Mouse (Mus musculus): ENCODE measurements around the gene Ubap1. TPM values are rescaled to one million over a fixed set of nuclear protein-coding genes. Genes with fewer than 3 reads are reported as not detected.

The Ubap1 gene
- total and polyA plus RNA-seq, 2 experiments from 2014 or later, result 31.1 to 57.6 TPM

DNA sequence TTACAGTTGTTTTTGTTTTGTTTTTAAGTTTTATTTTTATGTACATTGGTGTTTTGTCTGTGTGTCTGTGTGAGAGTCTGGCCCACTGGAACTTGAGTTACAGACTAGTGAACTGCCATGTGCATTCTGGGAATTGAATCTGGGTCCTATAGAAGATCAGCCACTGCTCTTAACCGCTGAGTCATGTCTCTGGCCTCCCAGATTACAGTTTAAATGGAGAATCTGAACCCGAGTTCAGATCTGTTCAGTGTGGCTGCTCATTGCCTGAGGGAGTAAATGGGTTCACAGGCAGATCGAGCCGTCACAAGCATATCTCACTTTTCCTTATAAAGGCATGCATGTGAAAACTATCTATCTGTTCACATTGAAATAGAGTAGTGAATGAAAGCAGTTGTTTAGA is 4.0 kb downstream of the Ubap1 start:
- Histone ChIP-seq H3K27ac (no peak overlapping the region), H3K27me3 (ENCODE audit: insufficient read depth, low read length) (no peaks in the 10 kb centered on the region), H3K4me2 (ENCODE audit: low read depth, low read length) (no peak overlapping the region), H3K4me1 (ENCODE audit: insufficient read depth, low read length) (peaks cover 7% of the 10 kb centered on the region), H3K4me3 (ENCODE audit: low read length) (no peak overlapping the region), H3K9ac (replicated peaks; ENCODE audit: low read length) (no peak overlapping the region), H3K9me3 (ENCODE audit: low read length) (no peaks in the 10 kb centered on the region), H3K36me3 (ENCODE audit: insufficient read depth, low read length) (no peaks in the 10 kb centered on the region)
- no peak for TF ChIP-seq CTCF (IDR thresholded peaks at IDR 0.05; ENCODE audit: low read depth)
- no peak for DNase-seq (ENCODE audit: low spot score)
- ATAC-seq, result no peak
- WGBS, result 96% methylated on average over 4 of the region's 4 CpGs

DNA sequence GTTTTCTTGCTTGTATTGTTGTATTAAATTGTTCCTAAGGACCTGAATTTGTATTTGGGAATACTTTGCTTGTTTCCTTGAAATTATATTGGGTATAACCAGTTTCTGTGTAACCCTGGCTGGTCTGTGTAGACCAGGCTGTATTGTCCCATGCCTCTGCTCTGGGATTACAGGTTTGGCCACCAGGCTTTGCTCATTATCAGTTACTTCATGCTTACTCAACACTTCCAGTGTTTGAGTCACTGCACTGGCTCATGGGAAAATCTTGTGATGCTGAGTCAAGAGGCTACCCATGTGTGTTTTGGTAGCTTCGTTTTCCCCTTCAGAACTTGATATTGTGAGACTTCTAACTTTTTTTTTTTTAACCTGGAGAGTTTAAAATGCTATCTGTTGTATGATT is 4.5 kb downstream of the Ubap1 start:
- peaks cover 4% of the 10 kb centered on the region; the same call in 1 of the 2 replicates for H3K4me1 ChIP-seq (ENCODE audit: insufficient read depth, low read length)
- H3K27me3 ChIP-seq (ENCODE audit: insufficient read depth, low read length), result no peaks in the 10 kb centered on the region
- no peak overlapping the region for H3K27ac ChIP-seq
- no peaks in the 10 kb centered on the region for H3K9me3 ChIP-seq (ENCODE audit: low read length)
- 90% methylated on average over 1 of the region's 1 CpGs for WGBS
- ATAC-seq (no peak), DNase-seq (ENCODE audit: low spot score) (no peak)
- H3K4me3 ChIP-seq (ENCODE audit: low read length), result no peak overlapping the region
- no peak overlapping the region for H3K9ac ChIP-seq (replicated peaks; ENCODE audit: low read length)
- H3K36me3 ChIP-seq (ENCODE audit: insufficient read depth, low read length), result no peaks in the 10 kb centered on the region
- H3K4me2 ChIP-seq (ENCODE audit: low read depth, low read length), result no peak overlapping the region
- TF ChIP-seq CTCF (IDR thresholded peaks at IDR 0.05; ENCODE audit: low read depth), result no peak

DNA sequence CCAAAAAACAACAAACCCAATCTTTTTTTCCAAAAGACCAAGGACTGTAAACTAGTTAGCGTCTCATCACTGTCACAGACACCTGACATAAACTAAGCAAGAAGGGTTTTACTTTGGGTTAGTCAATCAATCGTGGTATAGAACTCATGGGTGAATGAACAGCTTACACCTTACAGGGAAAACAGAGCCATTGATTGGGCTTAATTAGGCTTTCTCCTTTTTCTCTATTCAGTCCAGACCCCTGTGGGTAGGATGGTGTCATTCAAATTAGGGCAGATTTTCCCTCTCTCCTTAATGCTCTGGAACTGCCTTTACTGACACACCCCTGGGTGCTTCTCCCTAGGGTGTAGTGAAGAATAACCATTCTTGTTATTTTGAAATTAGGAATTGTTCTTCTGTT is 8.4 kb downstream of the Ubap1 start:
- no peaks in the 10 kb centered on the region for H3K9me3 ChIP-seq (ENCODE audit: low read length)
- no peak for TF ChIP-seq CTCF (IDR thresholded peaks at IDR 0.05; ENCODE audit: low read depth)
- H3K9ac ChIP-seq (replicated peaks; ENCODE audit: low read length), result no peak overlapping the region
- DNase-seq (ENCODE audit: low spot score) (no peak), ATAC-seq (no peak)
- no peak overlapping the region for H3K27ac ChIP-seq
- H3K4me2 ChIP-seq (ENCODE audit: low read depth, low read length), result no peak overlapping the region
- 39% methylated on average over 2 of the region's 2 CpGs for WGBS
- H3K4me3 ChIP-seq (ENCODE audit: low read length), result no peak overlapping the region
- H3K36me3 ChIP-seq (ENCODE audit: insufficient read depth, low read length), result no peaks in the 10 kb centered on the region
- H3K4me1 ChIP-seq (ENCODE audit: insufficient read depth, low read length), result no peaks in the 10 kb centered on the region
- no peaks in the 10 kb centered on the region for H3K27me3 ChIP-seq (ENCODE audit: insufficient read depth, low read length)

GRCm38 (mm10) chr4:41358669-41359068 is 9.9 kb downstream of the Ubap1 start:
- Histone ChIP-seq H3K36me3 (ENCODE audit: insufficient read depth, low read length) (no peaks in the 10 kb centered on the region), H3K9me3 (ENCODE audit: low read length) (no peaks in the 10 kb centered on the region), H3K27me3 (ENCODE audit: insufficient read depth, low read length) (no peaks in the 10 kb centered on the region), H3K9ac (replicated peaks; ENCODE audit: low read length) (no peak overlapping the region), H3K4me1 (ENCODE audit: insufficient read depth, low read length) (no peaks in the 10 kb centered on the region), H3K4me3 (ENCODE audit: low read length) (no peak overlapping the region), H3K4me2 (ENCODE audit: low read depth, low read length) (no peak overlapping the region), H3K27ac (no peak overlapping the region)
- 88% methylated on average over 2 of the region's 2 CpGs for WGBS
- TF ChIP-seq CTCF (IDR thresholded peaks at IDR 0.05; ENCODE audit: low read depth), result no peak
- ATAC-seq (no peak), DNase-seq (ENCODE audit: low spot score) (no peak)

GRCm38 (mm10) chr4:41359358-41359757 is 10.6 kb downstream of the Ubap1 start:
- no peak for TF ChIP-seq CTCF (IDR thresholded peaks at IDR 0.05; ENCODE audit: low read depth)
- no peaks in the 10 kb centered on the region for H3K4me1 ChIP-seq (ENCODE audit: insufficient read depth, low read length)
- no peaks in the 10 kb centered on the region for H3K27me3 ChIP-seq (ENCODE audit: insufficient read depth, low read length)
- no peak overlapping the region for H3K9ac ChIP-seq (replicated peaks; ENCODE audit: low read length)
- DNase-seq (ENCODE audit: low spot score) (no peak), ATAC-seq (no peak)
- H3K4me2 ChIP-seq (ENCODE audit: low read depth, low read length), result no peak overlapping the region
- 90% methylated on average over 7 of the region's 7 CpGs for WGBS
- no peak overlapping the region for H3K4me3 ChIP-seq (ENCODE audit: low read length)
- no peak overlapping the region for H3K27ac ChIP-seq
- no peaks in the 10 kb centered on the region for H3K36me3 ChIP-seq (ENCODE audit: insufficient read depth, low read length)
- H3K9me3 ChIP-seq (ENCODE audit: low read length), result no peaks in the 10 kb centered on the region

DNA sequence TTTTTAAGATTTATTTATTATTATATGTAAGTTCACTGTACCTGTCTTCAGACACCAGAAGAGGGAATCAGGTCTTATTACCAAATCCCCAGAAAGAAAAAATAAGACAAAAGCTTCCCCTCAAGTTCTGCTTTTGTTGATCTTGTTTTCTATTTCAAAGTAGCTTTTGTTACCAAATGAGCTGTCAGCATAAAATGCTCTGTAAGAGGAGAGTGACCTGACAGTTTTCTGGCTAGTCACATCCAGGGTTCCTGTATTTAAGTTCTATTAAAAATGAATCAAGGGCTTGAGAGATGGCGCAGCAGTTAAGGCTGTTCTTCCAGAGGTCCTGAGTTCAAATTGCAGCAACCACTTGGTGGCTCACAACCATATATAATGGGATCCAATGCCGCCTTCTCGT is 12.3 kb downstream of the Ubap1 start:
- no peaks in the 10 kb centered on the region for H3K36me3 ChIP-seq (ENCODE audit: insufficient read depth, low read length)
- ATAC-seq (no peak), DNase-seq (ENCODE audit: low spot score) (no peak)
- H3K27ac ChIP-seq, result no peak overlapping the region
- no peak overlapping the region for H3K9ac ChIP-seq (replicated peaks; ENCODE audit: low read length)
- no peak overlapping the region for H3K4me2 ChIP-seq (ENCODE audit: low read depth, low read length)
- WGBS, result 90% methylated on average over 3 of the region's 3 CpGs
- H3K4me3 ChIP-seq (ENCODE audit: low read length), result no peak overlapping the region
- H3K9me3 ChIP-seq (ENCODE audit: low read length), result no peaks in the 10 kb centered on the region
- no peaks in the 10 kb centered on the region for H3K27me3 ChIP-seq (ENCODE audit: insufficient read depth, low read length)
- no peak for TF ChIP-seq CTCF (IDR thresholded peaks at IDR 0.05; ENCODE audit: low read depth)
- H3K4me1 ChIP-seq (ENCODE audit: insufficient read depth, low read length), result no peaks in the 10 kb centered on the region

DNA sequence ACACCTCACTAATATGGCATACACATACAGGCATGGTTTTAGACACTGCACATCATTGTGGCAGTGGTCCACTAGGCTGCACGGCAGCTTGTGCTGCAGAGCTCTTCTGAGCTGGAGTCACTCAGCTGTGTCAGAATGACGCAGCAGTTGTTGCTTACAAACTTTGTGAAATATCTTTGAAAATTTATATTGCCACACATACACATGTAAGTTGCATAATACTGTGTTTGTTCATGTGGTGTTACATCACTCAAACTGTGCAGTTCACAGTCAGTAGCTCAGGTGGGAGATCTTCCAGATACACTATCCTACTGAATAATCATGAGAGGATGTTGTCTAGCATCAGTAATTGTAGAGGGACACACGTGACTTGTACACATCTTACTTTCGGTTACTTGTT is 19.4 kb downstream of the Ubap1 start:
- Histone ChIP-seq H3K4me3 (ENCODE audit: low read length) (no peak overlapping the region), H3K36me3 (ENCODE audit: insufficient read depth, low read length) (peaks cover 10% of the 10 kb centered on the region; the same call in 1 of the 2 replicates), H3K27me3 (ENCODE audit: insufficient read depth, low read length) (no peaks in the 10 kb centered on the region), H3K4me2 (ENCODE audit: low read depth, low read length) (no peak overlapping the region), H3K4me1 (ENCODE audit: insufficient read depth, low read length) (no peaks in the 10 kb centered on the region), H3K27ac (no peak overlapping the region), H3K9ac (replicated peaks; ENCODE audit: low read length) (no peak overlapping the region), H3K9me3 (ENCODE audit: low read length) (no peaks in the 10 kb centered on the region)
- TF ChIP-seq CTCF (IDR thresholded peaks at IDR 0.05; ENCODE audit: low read depth), result no peak
- DNase-seq (ENCODE audit: low spot score), result no peak
- ATAC-seq, result no peak
- WGBS, result 84% methylated on average over 4 of the region's 4 CpGs

Measured in hindbrain, postnatal 0 days (tissue).